Mouse (Mus musculus): Measurements from ENCODE around the gene Hoxb2. TPM values are rescaled to one million over a fixed set of nuclear protein-coding genes. Genes with fewer than 3 reads are reported as not detected.

Hoxb2 gene
- polyA plus RNA-seq, 1 experiment = 1.5 TPM

DNA sequence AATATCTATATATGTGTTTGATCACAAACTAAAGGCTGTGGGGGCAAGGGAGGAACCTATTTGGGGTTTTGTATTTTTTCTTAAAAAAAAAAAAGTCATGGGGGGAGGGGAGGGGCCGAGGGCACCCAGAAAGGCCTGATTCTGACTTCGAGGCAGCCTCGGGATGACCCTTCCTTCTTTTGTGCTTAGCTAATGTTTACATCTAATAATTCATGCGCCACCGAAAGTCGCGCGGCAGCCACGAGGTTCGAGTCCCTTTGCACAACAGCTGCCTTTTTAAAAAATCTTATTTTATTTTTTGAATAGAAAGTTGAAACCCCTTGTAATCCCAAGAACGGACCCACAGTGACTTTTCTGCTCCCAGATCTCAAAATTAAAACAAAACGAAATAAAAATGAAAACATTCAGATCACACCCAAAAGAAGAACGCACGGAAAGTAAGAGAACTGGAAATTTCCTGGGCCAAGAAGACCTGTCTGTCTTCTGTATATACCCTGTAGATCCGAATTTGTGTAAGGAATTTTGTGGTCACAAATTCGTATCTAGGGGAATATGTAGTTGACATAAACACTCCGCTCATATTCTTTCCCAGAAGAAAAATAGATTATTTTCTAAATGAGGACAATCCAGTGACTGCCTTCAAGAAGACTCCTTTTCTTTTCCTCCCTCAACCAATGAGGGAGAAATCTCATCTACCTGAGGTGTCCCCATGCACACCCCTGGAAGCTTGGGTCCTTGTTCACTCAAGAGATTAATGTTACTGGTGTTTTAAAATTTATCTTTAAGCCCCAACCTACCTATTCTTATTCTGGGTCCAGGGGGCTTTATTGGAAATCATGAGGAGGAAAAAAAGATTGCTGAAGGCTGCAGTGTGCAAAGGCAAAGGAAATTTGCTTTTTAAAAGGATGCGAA is 33.4 kb upstream of the Hoxb2 start:
- DNase-seq = no peak
- Histone ChIP-seq H3K27ac (ENCODE audit: control insufficient read depth, insufficient read depth, low read length) (no peak overlapping the region), H3K36me3 (ENCODE audit: control insufficient read depth, insufficient read depth, low read length) (no peaks in the 10 kb centered on the region), H3K27me3 (ENCODE audit: control insufficient read depth, insufficient read depth, low read length) (peaks cover 36% of the 10 kb centered on the region), H3K4me3 (ENCODE audit: control insufficient read depth, insufficient read depth, low read length) (no peak overlapping the region), H3K4me1 (replicated peaks; ENCODE audit: control insufficient read depth, insufficient read depth, low read length) (peaks cover 17% of the 10 kb centered on the region)
- 89% methylated on average over 18 of the region's 18 CpGs for WGBS
- TF ChIP-seq CTCF (IDR thresholded peaks at IDR 0.05; ENCODE audit: borderline replicate concordance, control insufficient read depth, extremely low read depth, insufficient read depth, low read length, poor library complexity) (no peak), POLR2A (IDR thresholded peaks at IDR 0.05; ENCODE audit: control insufficient read depth, extremely low read depth, insufficient read depth, low read length, poor library complexity) (no peak)

DNA sequence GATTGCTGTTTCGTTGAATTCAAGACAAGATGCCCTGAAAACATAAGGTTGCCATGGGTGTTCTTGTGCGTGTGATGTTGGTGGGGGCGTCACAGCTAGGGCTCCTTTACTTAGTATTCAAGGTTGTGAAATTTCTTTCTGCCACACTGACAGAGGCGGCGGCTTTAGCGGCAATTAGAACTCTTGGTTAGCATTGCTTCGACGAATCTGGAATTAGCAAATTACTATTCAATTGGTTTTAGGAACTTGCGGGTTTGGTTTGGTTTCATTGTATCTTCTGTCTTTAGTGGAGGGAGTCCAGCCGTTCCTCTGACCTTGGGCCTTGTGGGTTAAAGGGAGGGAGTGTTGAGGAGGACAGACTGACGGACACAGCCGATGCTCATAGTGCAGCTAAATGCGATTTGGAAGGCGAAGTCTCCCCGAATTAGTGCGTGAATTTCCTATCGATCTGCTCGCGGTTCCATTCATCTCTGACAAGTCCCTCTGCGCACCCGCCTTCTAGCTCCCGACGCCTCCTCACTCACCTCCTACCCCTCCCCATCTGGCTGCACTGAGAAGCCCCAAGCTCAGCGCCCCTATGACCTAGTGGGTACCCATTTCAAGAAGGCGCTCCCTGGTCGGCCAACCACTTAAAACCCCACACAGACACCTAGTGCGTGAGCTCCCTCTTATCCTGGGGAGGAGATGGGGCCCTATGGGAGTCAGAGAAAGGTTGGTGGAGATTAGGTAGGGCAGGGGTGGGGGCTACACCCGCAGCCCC is 32.5 kb upstream of the Hoxb2 start, which contains the start of gene Hoxb4:
Hoxb4 (plus strand) TSS at position 660 of the 760 bp plus-strand sequence.
- Histone ChIP-seq H3K36me3 (ENCODE audit: control insufficient read depth, insufficient read depth, low read length) (no peaks in the 10 kb centered on the region), H3K27ac (ENCODE audit: control insufficient read depth, insufficient read depth, low read length) (no peak within 1 kb of the TSS), H3K27me3 (ENCODE audit: control insufficient read depth, insufficient read depth, low read length) (peaks cover 36% of the 10 kb centered on the region), H3K4me1 (replicated peaks; ENCODE audit: control insufficient read depth, insufficient read depth, low read length) (peaks cover 15% of the 10 kb centered on the region), H3K4me3 (ENCODE audit: control insufficient read depth, insufficient read depth, low read length) (peak within 1 kb of the TSS; percentile 67)
- TF ChIP-seq CTCF (IDR thresholded peaks at IDR 0.05; ENCODE audit: borderline replicate concordance, control insufficient read depth, extremely low read depth, insufficient read depth, low read length, poor library complexity) (no peak), POLR2A (IDR thresholded peaks at IDR 0.05; ENCODE audit: control insufficient read depth, extremely low read depth, insufficient read depth, low read length, poor library complexity) (no peak)
- DNase-seq = no peak
- WGBS = 41% methylated on average over 28 of the region's 28 CpGs

DNA sequence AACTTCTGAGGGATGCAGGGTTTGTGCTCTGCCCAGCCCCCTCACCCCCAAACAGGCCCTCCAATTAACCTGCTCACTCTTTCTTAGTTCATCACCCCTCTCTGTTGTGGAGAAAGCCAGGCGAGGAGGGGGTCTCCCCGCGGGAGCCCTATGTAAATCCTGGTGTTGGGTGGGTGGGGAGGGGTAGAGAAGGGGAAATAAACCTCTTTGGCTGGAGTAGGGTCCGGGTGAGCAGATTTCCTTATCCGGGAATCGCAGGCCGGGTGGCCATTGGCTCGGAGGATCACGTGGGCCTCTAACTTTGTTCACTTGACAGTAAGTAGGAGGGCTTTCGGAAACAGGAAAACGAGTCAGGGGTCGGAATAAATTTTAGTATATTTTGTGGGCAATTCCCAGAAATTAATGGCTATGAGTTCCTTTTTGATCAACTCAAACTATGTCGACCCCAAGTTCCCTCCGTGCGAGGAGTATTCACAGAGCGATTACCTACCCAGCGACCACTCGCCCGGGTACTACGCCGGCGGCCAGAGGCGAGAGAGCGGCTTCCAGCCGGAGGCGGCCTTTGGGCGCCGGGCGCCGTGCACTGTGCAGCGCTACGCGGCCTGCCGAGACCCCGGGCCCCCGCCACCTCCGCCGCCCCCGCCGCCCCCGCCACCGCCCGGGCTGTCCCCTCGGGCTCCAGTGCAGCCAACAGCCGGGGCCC is 31.8 kb upstream of the Hoxb2 start:
- Histone ChIP-seq H3K4me1 (replicated peaks; ENCODE audit: control insufficient read depth, insufficient read depth, low read length) (peaks cover 15% of the 10 kb centered on the region), H3K27me3 (ENCODE audit: control insufficient read depth, insufficient read depth, low read length) (peaks cover 34% of the 10 kb centered on the region), H3K27ac (ENCODE audit: control insufficient read depth, insufficient read depth, low read length) (no peak overlapping the region), H3K4me3 (ENCODE audit: control insufficient read depth, insufficient read depth, low read length) (peak overlapping the region; percentile 67), H3K36me3 (ENCODE audit: control insufficient read depth, insufficient read depth, low read length) (no peaks in the 10 kb centered on the region)
- WGBS = under 1% methylated on average over 39 of the region's 45 CpGs
- TF ChIP-seq POLR2A (IDR thresholded peaks at IDR 0.05; ENCODE audit: control insufficient read depth, extremely low read depth, insufficient read depth, low read length, poor library complexity) = no peak
- TF ChIP-seq CTCF (IDR thresholded peaks at IDR 0.05; ENCODE audit: borderline replicate concordance, control insufficient read depth, extremely low read depth, insufficient read depth, low read length, poor library complexity) = no peak
- DNase-seq = peak; percentile 60

DNA sequence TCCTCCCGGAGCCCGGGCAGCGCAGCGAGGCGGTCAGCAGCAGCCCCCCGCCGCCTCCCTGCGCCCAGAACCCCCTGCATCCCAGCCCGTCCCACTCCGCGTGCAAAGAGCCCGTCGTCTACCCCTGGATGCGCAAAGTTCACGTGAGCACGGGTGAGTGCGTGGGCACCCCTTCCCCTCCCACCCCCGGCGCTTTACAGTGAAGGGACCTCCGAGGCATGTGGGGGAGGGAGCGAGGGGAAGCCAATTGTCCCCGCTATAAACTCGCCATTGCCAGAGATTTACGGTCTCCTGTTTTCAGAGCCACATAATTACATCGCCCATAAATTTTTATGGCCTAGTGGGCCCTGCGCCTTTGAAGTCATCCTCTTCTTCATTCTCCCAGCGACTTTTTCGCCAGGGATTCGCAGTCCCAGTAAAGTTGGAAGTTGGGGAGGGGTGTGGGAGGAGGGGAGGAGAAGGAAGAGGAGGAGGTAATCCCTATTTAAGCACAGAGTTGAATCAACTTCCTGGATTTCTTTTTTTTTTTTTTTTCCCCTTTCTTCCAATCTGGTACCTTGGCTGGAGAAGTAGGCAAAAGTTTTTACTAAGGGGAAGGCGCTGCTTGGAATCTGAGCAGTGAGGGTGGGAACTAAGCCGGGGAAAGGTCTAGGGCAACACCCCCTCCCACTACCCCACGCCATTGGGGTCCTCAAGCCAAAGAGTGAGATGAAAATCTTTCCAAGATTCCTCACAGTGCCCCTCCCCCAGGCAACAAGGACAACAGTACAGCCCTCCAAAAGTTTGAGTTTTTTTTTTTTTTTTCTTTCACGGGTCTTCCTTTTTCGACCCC is 31.0 kb upstream of the Hoxb2 start:
- Histone ChIP-seq H3K27me3 (ENCODE audit: control insufficient read depth, insufficient read depth, low read length) (peaks cover 27% of the 10 kb centered on the region), H3K36me3 (ENCODE audit: control insufficient read depth, insufficient read depth, low read length) (no peaks in the 10 kb centered on the region), H3K27ac (ENCODE audit: control insufficient read depth, insufficient read depth, low read length) (no peak overlapping the region), H3K4me1 (replicated peaks; ENCODE audit: control insufficient read depth, insufficient read depth, low read length) (peaks cover 15% of the 10 kb centered on the region), H3K4me3 (ENCODE audit: control insufficient read depth, insufficient read depth, low read length) (peak overlapping the region; percentile 67)
- TF ChIP-seq CTCF (IDR thresholded peaks at IDR 0.05; ENCODE audit: borderline replicate concordance, control insufficient read depth, extremely low read depth, insufficient read depth, low read length, poor library complexity) (no peak), POLR2A (IDR thresholded peaks at IDR 0.05; ENCODE audit: control insufficient read depth, extremely low read depth, insufficient read depth, low read length, poor library complexity) (no peak)
- 2% methylated on average over 33 of the region's 34 CpGs for WGBS
- peak; percentile 8 for DNase-seq

DNA sequence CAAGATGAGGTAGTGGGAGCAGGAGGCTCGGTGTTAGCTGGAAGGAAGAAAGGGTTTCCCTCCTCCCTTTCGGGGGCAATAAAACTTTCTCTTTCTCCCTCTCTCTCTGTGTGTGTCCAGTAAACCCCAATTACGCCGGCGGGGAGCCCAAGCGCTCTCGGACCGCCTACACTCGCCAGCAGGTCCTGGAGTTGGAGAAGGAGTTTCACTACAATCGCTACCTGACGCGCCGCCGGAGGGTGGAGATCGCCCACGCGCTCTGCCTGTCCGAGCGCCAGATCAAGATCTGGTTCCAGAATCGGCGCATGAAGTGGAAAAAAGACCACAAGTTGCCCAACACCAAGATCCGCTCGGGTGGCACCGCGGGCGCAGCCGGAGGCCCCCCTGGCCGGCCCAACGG is 30.4 kb upstream of the Hoxb2 start:
- DNase-seq = no peak
- Histone ChIP-seq H3K4me1 (replicated peaks; ENCODE audit: control insufficient read depth, insufficient read depth, low read length) (peaks cover 15% of the 10 kb centered on the region), H3K27me3 (ENCODE audit: control insufficient read depth, insufficient read depth, low read length) (peaks cover 20% of the 10 kb centered on the region), H3K36me3 (ENCODE audit: control insufficient read depth, insufficient read depth, low read length) (no peaks in the 10 kb centered on the region), H3K4me3 (ENCODE audit: control insufficient read depth, insufficient read depth, low read length) (peak overlapping the region; percentile 22; the same call in 1 of the 2 replicates), H3K27ac (ENCODE audit: control insufficient read depth, insufficient read depth, low read length) (no peak overlapping the region)
- 22% methylated on average over 29 of the region's 29 CpGs for WGBS
- no peak for TF ChIP-seq CTCF (IDR thresholded peaks at IDR 0.05; ENCODE audit: borderline replicate concordance, control insufficient read depth, extremely low read depth, insufficient read depth, low read length, poor library complexity)
- TF ChIP-seq POLR2A (IDR thresholded peaks at IDR 0.05; ENCODE audit: control insufficient read depth, extremely low read depth, insufficient read depth, low read length, poor library complexity) = no peak

Data from thymus, adult 2 months (tissue).